Mouse (Mus musculus): ENCODE measurements around the gene Xpo5.

DNA sequence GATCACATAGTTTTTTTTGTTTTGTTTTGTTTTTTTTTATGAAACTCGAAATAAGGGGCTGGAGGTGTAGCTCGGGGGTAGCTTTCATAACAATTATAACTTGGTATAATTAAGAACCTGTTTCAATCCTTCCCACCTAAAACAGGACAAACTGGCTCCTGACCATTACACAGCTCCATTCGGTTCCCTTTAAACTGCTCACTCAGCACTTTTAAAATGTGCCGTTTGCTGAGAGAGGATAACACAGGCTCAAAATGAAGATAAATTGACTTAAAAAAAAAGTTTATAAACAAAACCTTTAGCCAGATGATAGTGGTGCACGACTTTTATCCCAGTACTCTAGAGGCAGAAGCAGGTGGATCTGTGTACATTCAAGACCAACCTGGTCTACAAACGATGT, 82.8 kb downstream of the Xpo5 start:
- TF ChIP-seq MYOD1 (IDR thresholded peaks at IDR 0.05; ENCODE audit: control insufficient read depth, insufficient read length, low read depth) (no peak), CTCF (IDR thresholded peaks at IDR 0.05; ENCODE audit: control insufficient read depth, insufficient read depth, insufficient read length) (no peak), CEBPB (IDR thresholded peaks at IDR 0.05; ENCODE audit: low read depth) (no peak)
